Mouse (Mus musculus) gastrocnemius, postnatal 14 days (tissue): Measurements from ENCODE around the gene Xpo6. TPM values are rescaled to one million over a fixed set of nuclear protein-coding genes. Genes with fewer than 3 reads are reported as not detected.

Experiments
- DNase-seq: peaks from one replicate; pipeline ENCODE4 v3.0.0; 2021; ENCODE audit warnings: mixed read lengths
- intact Hi-C: fragments of 180-260 bp; cut with DNase I; formaldehyde crosslinking; loops from one replicate; pipeline ENCODE4 v1.15.1; 2025; ENCODE audit warnings: low total_unique reads
- long read RNA-seq, 2 experiments: library from polyadenylated mRNA; stranded (forward); transcript quantifications; one replicate each; pipeline ENCODE4 v2.0.0; 2021
- total RNA-seq, 2 experiments: library from RNA; stranded (reverse); gene quantifications; 2 replicates each; pipeline ENCODE4 v1.2.3; 2021

Xpo6 gene
- total RNA-seq = 10 to 100 TPM; 16.1 to 18.9 TPM
- long read RNA-seq, experiment 1, full-length matches to known transcripts = 2 of 6 reads
- long read RNA-seq, experiment 1, partial matches to known transcripts = 1 of 6 reads
- long read RNA-seq, experiment 1, other reads (novel, unspliced or antisense) = 3 of 6 reads
- long read RNA-seq, experiment 2, full-length matches to known transcripts = 3 of 12 reads
- long read RNA-seq, experiment 2, partial matches to known transcripts = 1 of 12 reads
- long read RNA-seq, experiment 2, other reads (novel, unspliced or antisense) = 8 of 12 reads

GRCm38 (mm10) chr7:126200178-126200996 lies at the start of gene Xpo6:
Gene Xpo6 (minus strand): TSS chr7:126200501.
- DNase-seq = peak; percentile 97
- intact Hi-C loops = no loop called here

DNA sequence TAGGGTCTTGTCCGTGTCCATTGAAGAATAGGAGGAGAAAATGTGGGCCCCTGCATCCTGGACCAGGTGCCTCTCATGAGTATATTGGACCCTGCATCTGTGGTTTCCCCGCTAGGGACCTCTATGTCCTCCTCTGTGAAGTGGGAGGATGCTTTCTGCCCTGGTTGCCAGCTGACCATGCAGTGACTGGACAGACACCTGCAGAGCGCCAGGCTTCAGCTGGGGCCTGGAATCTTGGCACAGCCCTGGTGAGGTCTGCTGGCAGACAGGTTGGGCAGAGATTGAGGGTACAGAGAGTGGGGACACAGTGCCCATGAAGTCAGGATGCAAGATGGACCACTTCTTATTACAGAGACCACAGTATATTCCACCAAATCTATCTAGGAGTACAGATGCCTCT lies 49.7 kb upstream of the Xpo6 start:
- DNase-seq = no peak
- intact Hi-C loops = no loop called here

GRCm38 (mm10) chr7:126249146-126249545 lies 48.8 kb upstream of the Xpo6 start:
- intact Hi-C loops = no loop called here
- no peak for DNase-seq

GRCm38 (mm10) chr7:126248641-126249141 lies 48.4 kb upstream of the Xpo6 start:
- intact Hi-C loops = no loop called here

GRCm38 (mm10) chr7:126248088-126248487 lies 47.8 kb upstream of the Xpo6 start:
- peak; percentile 32 for DNase-seq
- intact Hi-C loops = no loop called here

More at GRCm38 (mm10) chr7:126248641-126249141, 48.4 kb upstream of the Xpo6 start:
- no peak for DNase-seq

DNA sequence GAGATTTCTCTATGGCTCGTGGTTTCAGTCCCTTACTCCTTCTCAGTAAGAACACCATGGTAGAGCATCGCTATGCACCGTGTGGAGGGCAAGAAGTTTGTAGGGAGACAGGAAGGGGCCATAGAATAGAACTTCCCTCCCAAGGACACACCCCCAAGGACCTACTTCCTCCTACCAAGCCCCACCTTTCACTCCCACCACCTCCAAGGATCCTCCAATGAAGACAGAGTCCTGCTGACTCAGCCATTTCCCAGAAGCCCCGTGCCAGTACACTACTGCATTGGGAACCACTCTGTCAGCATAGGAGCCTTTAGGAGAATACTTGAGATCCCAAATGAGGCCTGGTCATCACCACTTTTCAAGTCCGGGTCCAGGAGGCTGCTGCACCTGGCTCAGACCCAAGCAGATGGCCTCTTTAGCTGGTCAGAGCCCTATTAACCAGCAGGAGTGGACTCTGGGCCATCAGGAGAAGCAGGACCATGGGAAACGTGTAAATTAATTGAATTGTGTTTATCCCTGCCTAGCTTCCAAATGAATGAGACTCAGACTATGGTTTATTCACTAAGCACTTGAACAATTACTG lies 44.0 kb upstream of the Xpo6 start:
- DNase-seq = no peak
- intact Hi-C loops = no loop called here

DNA sequence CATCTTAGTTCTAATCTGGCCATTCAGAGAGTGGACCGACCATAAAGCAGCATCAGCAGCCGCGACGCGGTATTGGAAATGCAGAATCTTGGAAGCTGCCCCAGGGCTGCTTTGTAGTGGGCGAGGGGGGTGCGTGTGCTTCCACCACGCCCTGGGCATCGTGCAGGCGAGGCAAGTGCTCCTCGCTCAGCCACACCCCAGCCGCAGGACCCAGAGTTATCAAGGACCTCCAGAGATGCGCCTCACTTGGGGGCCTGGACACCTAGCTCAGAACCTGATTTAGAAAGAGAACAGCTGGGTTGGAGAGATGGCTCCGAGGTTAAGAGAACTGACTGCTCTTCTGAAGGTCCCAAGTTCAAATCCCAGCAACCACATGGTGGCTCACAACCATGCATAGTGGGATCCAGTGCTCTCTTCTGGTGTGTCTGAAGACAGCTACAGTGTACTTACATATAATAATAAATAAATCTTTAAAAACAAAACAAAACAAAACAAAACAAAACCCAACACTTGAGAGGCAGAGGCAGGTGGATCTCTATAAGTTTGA lies 40.6 kb upstream of the Xpo6 start:
- DNase-seq = no peak
- intact Hi-C loops = no loop called here

DNA sequence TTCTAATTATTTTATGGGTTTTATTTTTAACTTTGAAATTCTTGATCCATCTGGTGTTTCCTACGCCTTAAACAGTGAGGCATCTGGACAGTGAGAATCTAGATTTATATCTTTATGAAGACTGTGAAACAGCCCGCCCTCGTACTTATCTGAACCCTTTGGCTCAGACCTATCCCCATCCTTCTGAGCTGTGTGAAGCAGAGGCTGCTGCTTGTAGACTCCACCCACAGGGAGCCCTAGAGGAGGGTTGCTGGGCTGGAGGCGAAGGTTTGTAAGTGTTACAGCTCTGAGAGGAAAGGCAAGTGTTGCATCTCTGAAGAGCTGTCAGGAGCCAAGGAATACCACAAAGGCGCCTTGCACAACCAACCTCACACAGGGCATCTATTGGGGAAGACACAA lies 36.5 kb upstream of the Xpo6 start:
- no peak for DNase-seq
- intact Hi-C loops = no loop called here

- DNase-seq = no peak
- intact Hi-C loops = no loop called here
Measured at GRCm38 (mm10) chr7:126236083-126236793, 35.9 kb upstream of the Xpo6 start.

DNA sequence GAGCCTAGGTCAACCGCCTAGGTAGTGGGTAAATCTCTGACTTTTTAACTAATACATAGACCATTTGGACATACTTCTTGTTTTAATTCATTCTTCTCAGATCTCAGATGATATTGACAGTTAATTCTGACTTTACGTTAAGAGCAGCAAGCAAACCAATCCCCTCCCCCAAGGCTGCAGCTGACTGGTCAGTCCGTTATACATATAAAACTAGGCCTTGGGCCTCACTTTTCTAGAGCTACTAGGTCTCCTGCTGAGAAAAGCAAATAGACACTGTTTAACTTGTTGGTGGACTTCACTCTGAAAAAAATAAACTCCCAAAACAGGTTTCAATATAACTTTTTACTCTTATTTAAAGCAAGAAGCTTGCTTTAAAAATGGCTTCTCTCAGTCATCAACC lies 34.3 kb upstream of the Xpo6 start:
- intact Hi-C loops = no loop called here
- no peak for DNase-seq

- intact Hi-C loops = no loop called here
- no peak for DNase-seq
Measured at GRCm38 (mm10) chr7:126232345-126233071, 32.2 kb upstream of the Xpo6 start.

- intact Hi-C loops = no loop called here
- no peak for DNase-seq
Measured at GRCm38 (mm10) chr7:126230357-126231148, 30.3 kb upstream of the Xpo6 start.

GRCm38 (mm10) chr7:126226136-126226535 lies 25.8 kb upstream of the Xpo6 start:
- intact Hi-C loops = no loop called here
- DNase-seq = no peak

GRCm38 (mm10) chr7:126222753-126223152 lies 22.5 kb upstream of the Xpo6 start:
- intact Hi-C loops = no loop called here
- no peak for DNase-seq

DNA sequence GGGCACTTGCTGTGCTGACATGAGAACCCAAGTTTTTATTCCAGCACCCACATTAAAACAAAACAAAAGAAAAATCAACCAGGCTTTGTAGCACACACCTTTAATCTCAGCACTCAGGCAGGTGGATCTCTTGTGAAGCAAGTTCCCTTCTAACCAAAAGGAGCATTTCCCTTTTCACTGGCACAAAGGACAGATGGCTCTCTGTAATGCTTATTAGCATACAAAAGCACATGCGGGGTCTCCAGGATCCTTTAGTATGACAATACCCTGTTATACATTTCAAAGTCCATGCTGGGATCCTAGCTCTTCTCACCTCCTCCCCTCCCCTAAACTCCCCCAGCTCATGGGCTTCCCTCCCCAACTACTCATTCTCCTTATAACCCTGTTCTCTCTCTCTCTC lies 20.3 kb upstream of the Xpo6 start:
- intact Hi-C loops = no loop called here
- no peak for DNase-seq

- intact Hi-C loops = no loop called here
- no peak for DNase-seq
Measured at GRCm38 (mm10) chr7:126218311-126218710, 18.0 kb upstream of the Xpo6 start.

DNA sequence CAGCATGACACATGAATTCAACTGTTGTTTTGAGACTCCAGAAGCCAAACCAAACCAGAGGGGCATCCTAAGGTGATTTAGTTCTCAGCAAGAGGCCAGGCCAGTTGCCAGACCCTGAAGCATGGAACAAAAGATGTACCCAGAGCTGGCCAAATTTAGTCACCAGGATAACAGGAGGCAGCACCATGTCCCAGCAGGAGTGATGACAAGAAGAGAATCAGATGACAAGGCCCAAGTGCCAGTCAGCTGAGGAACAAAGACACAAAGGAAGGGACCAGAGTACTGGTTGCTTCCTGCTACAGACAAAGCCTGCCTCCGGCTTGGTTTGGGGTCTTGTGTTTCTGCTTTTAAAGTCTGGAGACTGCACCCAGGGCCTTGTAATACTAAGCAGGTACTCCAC lies 16.6 kb upstream of the Xpo6 start:
- intact Hi-C loops = no loop called here
- no peak for DNase-seq

DNA sequence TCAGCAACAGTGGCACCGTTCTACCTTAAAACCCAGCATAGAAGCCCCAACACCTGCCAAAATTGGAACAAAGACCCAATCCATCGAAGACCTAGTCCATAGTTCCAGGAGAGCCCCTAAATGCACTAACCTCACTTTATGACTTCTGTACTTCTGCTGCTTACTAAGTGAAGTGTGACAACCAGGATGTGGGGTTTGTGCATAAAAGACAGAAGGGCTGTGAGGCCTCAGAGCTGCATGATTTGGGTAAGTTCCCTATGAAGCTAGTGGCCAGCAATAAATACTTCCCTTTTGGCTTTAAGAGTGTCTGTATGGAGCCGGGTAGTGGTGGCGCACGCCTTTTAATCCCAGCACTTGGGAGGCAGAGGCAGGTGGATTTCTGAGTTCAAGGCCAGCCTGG lies 10.6 kb upstream of the Xpo6 start:
- intact Hi-C loops = no loop called here
- no peak for DNase-seq
